Mouse (Mus musculus) brain, adult 10 weeks (tissue): ENCODE results near the gene Chkb. TPM values are rescaled to one million over a fixed set of nuclear protein-coding genes. Genes with fewer than 3 reads are reported as not detected.

Experiments used
- polyA plus RNA-seq: library from polyadenylated mRNA; stranded (reverse); fragments of 350-450 nt; fragmentation: Illumina TruSeq; extraction: RNeasy Lipid Tissue Mini Kit (QIAGEN cat#74804); gene quantifications from one replicate; pipeline ENCODE4 v1.2.3, GENCODE M21; 2015; ENCODE audit warnings: low read depth, low replicate concordance

Gene Chkb
- 58.1 TPM for polyA plus RNA-seq

GRCm38 (mm10) chr15:89429352-89430221 lies at the start of gene Chkb, which contains the start of the genes C730034F03Rik and Gm44502:
Chkb (minus strand) TSS chr15:89429908.
C730034F03Rik (plus strand) TSS chr15:89429589.
Gm44502 (minus strand) TSS chr15:89429696.

GRCm38 (mm10) chr15:89477091-89477491 lies 47.4 kb upstream of the Chkb start, which contains the start of gene Arsa:
Arsa (minus strand) TSS chr15:89477425.

DNA sequence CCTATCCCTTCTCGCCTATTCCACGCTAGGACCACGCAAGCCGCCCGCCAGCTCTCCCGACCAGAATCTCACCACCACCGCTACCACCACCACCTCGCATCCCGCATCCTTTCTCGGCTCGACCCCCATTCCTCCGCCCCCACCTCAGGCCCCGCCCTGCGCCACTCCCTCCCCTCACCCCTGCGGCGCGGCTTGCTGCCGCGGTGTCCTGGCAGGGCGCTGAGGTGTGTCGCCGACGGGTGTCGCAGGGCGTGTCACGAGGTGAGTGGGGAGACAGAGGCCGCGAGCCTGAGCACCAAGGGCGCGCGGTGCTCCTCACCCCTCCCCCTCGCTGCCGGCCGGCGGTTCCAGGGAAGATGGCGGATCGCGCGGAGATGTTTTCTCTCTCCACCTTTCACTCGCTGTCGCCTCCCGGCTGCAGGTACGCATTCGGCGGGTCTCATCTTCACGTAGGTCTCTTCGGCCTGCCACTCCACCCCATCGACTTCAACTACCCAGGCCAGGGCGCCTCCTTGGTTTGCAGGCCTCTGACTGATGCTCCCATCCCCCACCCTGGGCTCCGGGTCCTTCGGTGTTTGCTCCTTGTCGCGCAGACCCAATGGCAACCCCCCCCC lies 24.3 kb upstream of the Chkb start, which contains the start of gene Mapk8ip2:
TSS of gene Mapk8ip2 (plus strand) at position 49 of the 614 bp plus-strand sequence.

DNA sequence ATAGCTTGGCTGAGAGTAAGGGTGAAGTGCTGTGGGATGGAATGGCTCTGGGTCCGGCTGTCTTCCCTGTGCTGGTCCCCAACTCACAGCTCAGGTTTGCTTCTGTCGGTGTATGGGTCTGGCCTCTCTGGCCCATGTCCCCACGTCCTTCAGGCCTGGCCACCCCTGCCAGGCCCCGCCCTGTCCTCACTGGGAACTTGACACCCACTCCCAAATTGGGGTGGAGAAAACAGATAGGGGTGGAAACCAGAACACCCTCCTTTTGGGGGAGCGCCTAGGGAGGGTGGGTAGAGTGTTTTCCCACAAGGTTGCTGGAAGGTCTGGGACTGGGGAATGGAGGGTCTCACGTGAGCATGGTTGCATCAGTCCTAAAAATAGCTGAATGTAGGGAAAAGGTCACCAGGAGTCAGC lies 4.0 kb downstream of the Chkb start, which contains the start of gene Cpt1b:
TSS of gene Cpt1b (minus strand) at position 153 of the 411 bp plus-strand sequence.

GRCm38 (mm10) chr15:89410118-89410517 lies 19.6 kb downstream of the Chkb start, which contains the start of gene Syce3:
Syce3 (minus strand) TSS chr15:89410503.

DNA sequence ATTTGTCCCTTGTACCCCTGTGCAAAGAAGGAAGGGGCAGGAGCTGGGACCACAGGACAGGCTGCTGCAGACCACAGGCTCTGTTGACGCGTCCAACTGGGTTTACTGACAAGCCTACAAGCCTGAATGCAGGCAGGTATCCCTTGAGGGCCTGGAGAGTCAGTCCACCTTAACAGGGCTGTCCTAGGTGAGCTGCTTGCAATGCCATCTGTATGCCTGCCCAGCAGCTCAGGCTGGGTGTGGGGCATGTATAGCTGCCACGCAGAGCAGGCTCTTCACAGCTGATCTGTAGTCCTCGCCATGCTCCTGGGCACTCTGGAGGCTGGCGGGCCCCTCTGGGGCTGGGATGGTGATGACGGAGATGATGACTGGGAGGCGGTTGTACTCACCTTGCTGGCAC lies 45.1 kb downstream of the Chkb start, which contains the start of gene Klhdc7b:
TSS of gene Klhdc7b (plus strand) at position 301 of the 400 bp plus-strand sequence.

GRCm38 (mm10) chr15:89378831-89379401 lies 50.8 kb downstream of the Chkb start, which contains the start of gene Odf3b:
Odf3b (minus strand) TSS chr15:89379282.

DNA sequence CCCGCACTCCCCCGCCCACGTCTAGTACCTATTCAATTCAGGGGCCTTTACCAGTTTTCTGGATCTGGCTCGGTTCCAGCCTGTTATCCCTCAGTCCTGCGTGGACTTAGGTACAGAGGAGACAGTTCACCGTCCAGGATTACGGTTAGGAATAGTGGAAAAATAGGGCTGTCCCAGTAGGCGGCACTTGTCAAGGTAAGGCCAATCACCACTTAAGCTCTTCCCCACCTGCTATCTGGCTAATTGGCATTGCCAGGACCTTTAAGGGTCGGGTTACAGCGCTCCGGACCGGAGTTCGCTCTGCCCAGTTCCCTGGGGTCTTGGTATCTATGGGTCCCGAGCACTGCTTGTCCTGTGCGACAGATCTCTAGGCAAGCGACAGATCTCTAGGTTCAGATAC lies 52.8 kb downstream of the Chkb start, which contains the start of gene Tymp:
TSS of gene Tymp (minus strand) at position 83 of the 400 bp plus-strand sequence.

Other genes with a start within 250 kb of the Chkb start
- 36.2 TPM for gene Plxnb2, start 249.1 kb downstream of the Chkb start, polyA plus RNA-seq
- 51.1 TPM for gene Dennd6b, start 233.4 kb downstream of the Chkb start, polyA plus RNA-seq
- 78.9 TPM for gene Ppp6r2, start 218.4 kb downstream of the Chkb start, polyA plus RNA-seq
- gene Sbf1, start 114.6 kb downstream of the Chkb start, polyA plus RNA-seq: 124 TPM
- not detected for gene Adm2, start 107.2 kb downstream of the Chkb start, polyA plus RNA-seq
- not detected for gene Miox, start 95.5 kb downstream of the Chkb start, polyA plus RNA-seq
- 11.3 TPM for gene Lmf2, start 74.2 kb downstream of the Chkb start, polyA plus RNA-seq
- gene Ncaph2, start 74.2 kb downstream of the Chkb start, polyA plus RNA-seq: 80.4 TPM
- 29.7 TPM for gene Sco2, start 56.1 kb downstream of the Chkb start, polyA plus RNA-seq
- gene Tymp, start 52.9 kb downstream of the Chkb start, polyA plus RNA-seq: 1.7 TPM
- 5.0 TPM for gene Odf3b, start 50.6 kb downstream of the Chkb start, polyA plus RNA-seq
- 0.46 TPM for gene Klhdc7b, start 45.0 kb downstream of the Chkb start, polyA plus RNA-seq
- gene Syce3, start 19.4 kb downstream of the Chkb start, polyA plus RNA-seq: not detected
- gene Cpt1b, start 4.0 kb downstream of the Chkb start, polyA plus RNA-seq: 1.5 TPM
- gene C730034F03Rik, start 319 bp downstream of the Chkb start, polyA plus RNA-seq: 3.3 TPM
- gene Gm44502, start 212 bp downstream of the Chkb start, polyA plus RNA-seq: not detected
- 128 TPM for gene Mapk8ip2, start 24.0 kb upstream of the Chkb start, polyA plus RNA-seq
- gene Arsa, start 47.5 kb upstream of the Chkb start, polyA plus RNA-seq: 28.4 TPM
- 87.4 TPM for gene Shank3, start 69.7 kb upstream of the Chkb start, polyA plus RNA-seq
- gene Acr, start 138.4 kb upstream of the Chkb start, polyA plus RNA-seq: 1.0 TPM
- gene Rabl2, start 162.0 kb upstream of the Chkb start, polyA plus RNA-seq: 51.8 TPM